Mouse (Mus musculus) adrenal gland, postnatal 25 days (tissue): Measurements from ENCODE around the gene Ticrr. TPM values are rescaled to one million over a fixed set of nuclear protein-coding genes. Genes with fewer than 3 reads are reported as not detected.

Source experiments
- total RNA-seq: library from RNA; stranded (reverse); gene quantifications from 2 replicates; pipeline ENCODE4 v1.2.3, GENCODE M21; 2021

Ticrr gene
- total RNA-seq, 1 experiment from 2014 or later, result 1.1 TPM

Other genes with a start within 250 kb of the Ticrr start
- gene Polg, start 193.8 kb upstream of the Ticrr start, total RNA-seq, result 61.6 and 81.1 TPM in 2 replicates
- gene Rhcg, start 42.5 kb upstream of the Ticrr start, total RNA-seq, result 14.6 and 14.9 TPM in 2 replicates
- 4.5 and 4.6 TPM in 2 replicates for gene Kif7, start 55.5 kb downstream of the Ticrr start, total RNA-seq
- 312 and 334 TPM in 2 replicates for gene Plin1, start 72.7 kb downstream of the Ticrr start, total RNA-seq
- 42.6 and 59.9 TPM in 2 replicates for gene Pex11a, start 82.9 kb downstream of the Ticrr start, total RNA-seq
- gene Wdr93, start 83.0 kb downstream of the Ticrr start, total RNA-seq, result 1.7 and 2.1 TPM in 2 replicates
- gene Mesp1, start 133.6 kb downstream of the Ticrr start, total RNA-seq, result not detected in 2 replicates
- gene Mesp2, start 150.5 kb downstream of the Ticrr start, total RNA-seq, result 0.30 TPM in 1 of 2 replicates, not detected in the other
- 4.1 and 6.0 TPM in 2 replicates for gene Anpep, start 200.9 kb downstream of the Ticrr start, total RNA-seq